ENCODE assay signal across 7 mouse cellular contexts in genomic region chr2:11362205-11362994, GRCm38 (mm10).
A peak's percentile ranks its signal among the peaks of the same experiment; 100 is the strongest.
DNase-seq lines count a peak whose midpoint lies in the region; ATAC-seq lines count a peak whose summit lies in the region.

No protein-coding gene starts in this region.

- ATAC-seq in erythroblast, adult 5-6 weeks (replicated peaks; ENCODE audit: low FRiP score, poor library complexity, severe bottlenecking) = no peak

- peak; percentile 20 for DNase-seq in right cerebral cortex, postnatal 4 days
- no peak for DNase-seq in right cerebral cortex, postnatal 25 days
- DNase-seq in cerebellum, postnatal 14 days = peak; percentile 92 to 93
- peak; percentile 46 to 64 for DNase-seq in kidney, postnatal 25 days
- DNase-seq in ovary, postnatal 10 days (ENCODE audit: low spot score) = no peak
- no peak for DNase-seq in lung, postnatal 10 days

Comparison
In these comparisons a context has a peak if more than half of its experiments do, and no peak if none do; other contexts are left out.
1. DNase-seq: peak in right cerebral cortex, postnatal 4 days (single experiment), cerebellum, postnatal 14 days (2 of 2) and kidney, postnatal 25 days (2 of 2); none in right cerebral cortex, postnatal 25 days (single experiment), ovary, postnatal 10 days (single experiment) and lung, postnatal 10 days (single experiment).